Mouse (Mus musculus): Measurements from ENCODE around the gene Adpgk.

The Adpgk gene

GRCm38 (mm10) chr9:59285614-59286013 lies 5.7 kb upstream of the Adpgk start:
- in situ Hi-C loops (cut with MboI; ENCODE audit: low pct_unique_long_range_greater_than_20kb in 1 of 2, low sequenced_read_pairs in 2 of 2, unreplicated experiment in 1 of 2) = no loop called here

GRCm38 (mm10) chr9:59288058-59288457 lies 3.3 kb upstream of the Adpgk start:
- in situ Hi-C loops (cut with MboI; ENCODE audit: low pct_unique_long_range_greater_than_20kb in 1 of 2, low sequenced_read_pairs in 2 of 2, unreplicated experiment in 1 of 2) = no loop called here

- in situ Hi-C loops (cut with MboI; ENCODE audit: low pct_unique_long_range_greater_than_20kb in 1 of 2, low sequenced_read_pairs in 2 of 2, unreplicated experiment in 1 of 2) = no loop called here
These were observed 2.5 kb upstream of the Adpgk start for GRCm38 (mm10) chr9:59288685-59289410.

- in situ Hi-C loops (cut with MboI; ENCODE audit: low pct_unique_long_range_greater_than_20kb in 1 of 2, low sequenced_read_pairs in 2 of 2, unreplicated experiment in 1 of 2) = no loop called here
These were observed 1.7 kb upstream of the Adpgk start for GRCm38 (mm10) chr9:59289529-59290115.

GRCm38 (mm10) chr9:59291688-59292492 lies 532 bp downstream of the Adpgk start:
- in situ Hi-C loops (cut with MboI; ENCODE audit: low pct_unique_long_range_greater_than_20kb in 1 of 2, low sequenced_read_pairs in 2 of 2, unreplicated experiment in 1 of 2) = no loop called here

- in situ Hi-C loops (cut with MboI; ENCODE audit: low pct_unique_long_range_greater_than_20kb in 1 of 2, low sequenced_read_pairs in 2 of 2, unreplicated experiment in 1 of 2) = no loop called here
These were observed 1.1 kb downstream of the Adpgk start for GRCm38 (mm10) chr9:59292493-59292875.

GRCm38 (mm10) chr9:59296419-59296818 lies 5.1 kb downstream of the Adpgk start:
- in situ Hi-C loops (cut with MboI; ENCODE audit: low pct_unique_long_range_greater_than_20kb in 1 of 2, low sequenced_read_pairs in 2 of 2, unreplicated experiment in 1 of 2) = no loop called here

GRCm38 (mm10) chr9:59307890-59308289 lies 16.5 kb downstream of the Adpgk start:
- in situ Hi-C loops (cut with MboI; ENCODE audit: low pct_unique_long_range_greater_than_20kb in 1 of 2, low sequenced_read_pairs in 2 of 2, unreplicated experiment in 1 of 2) = no loop called here

GRCm38 (mm10) chr9:59310582-59311283 lies 19.4 kb downstream of the Adpgk start:
- in situ Hi-C loops (cut with MboI; ENCODE audit: low pct_unique_long_range_greater_than_20kb in 1 of 2, low sequenced_read_pairs in 2 of 2, unreplicated experiment in 1 of 2) = no loop called here

GRCm38 (mm10) chr9:59311284-59311670 lies 19.9 kb downstream of the Adpgk start:
- in situ Hi-C loops (cut with MboI; ENCODE audit: low pct_unique_long_range_greater_than_20kb in 1 of 2, low sequenced_read_pairs in 2 of 2, unreplicated experiment in 1 of 2) = no loop called here

GRCm38 (mm10) chr9:59316206-59316605 lies 24.8 kb downstream of the Adpgk start:
- in situ Hi-C loops (cut with MboI; ENCODE audit: low pct_unique_long_range_greater_than_20kb in 1 of 2, low sequenced_read_pairs in 2 of 2, unreplicated experiment in 1 of 2) = no loop called here

GRCm38 (mm10) chr9:59324351-59324750 lies 33.0 kb downstream of the Adpgk start:
- in situ Hi-C loops (cut with MboI; ENCODE audit: low pct_unique_long_range_greater_than_20kb in 1 of 2, low sequenced_read_pairs in 2 of 2, unreplicated experiment in 1 of 2) = no loop called here

- in situ Hi-C loops (cut with MboI; ENCODE audit: low pct_unique_long_range_greater_than_20kb in 1 of 2, low sequenced_read_pairs in 2 of 2, unreplicated experiment in 1 of 2) = no loop called here
These were observed 38.7 kb downstream of the Adpgk start for GRCm38 (mm10) chr9:59330055-59330454.

GRCm38 (mm10) chr9:59336539-59336938 lies 45.2 kb downstream of the Adpgk start:
- in situ Hi-C loops (cut with MboI; ENCODE audit: low pct_unique_long_range_greater_than_20kb in 1 of 2, low sequenced_read_pairs in 2 of 2, unreplicated experiment in 1 of 2) = no loop called here

GRCm38 (mm10) chr9:59337889-59338288 lies 46.5 kb downstream of the Adpgk start:
- in situ Hi-C loops (cut with MboI; ENCODE audit: low pct_unique_long_range_greater_than_20kb in 1 of 2, low sequenced_read_pairs in 2 of 2, unreplicated experiment in 1 of 2) = no loop called here

GRCm38 (mm10) chr9:59338411-59338810 lies 47.1 kb downstream of the Adpgk start:
- in situ Hi-C loops (cut with MboI; ENCODE audit: low pct_unique_long_range_greater_than_20kb in 1 of 2, low sequenced_read_pairs in 2 of 2, unreplicated experiment in 1 of 2) = no loop called here

GRCm38 (mm10) chr9:59339107-59339506 lies 47.7 kb downstream of the Adpgk start:
- in situ Hi-C loops (cut with MboI; ENCODE audit: low pct_unique_long_range_greater_than_20kb in 1 of 2, low sequenced_read_pairs in 2 of 2, unreplicated experiment in 1 of 2) = no loop called here

GRCm38 (mm10) chr9:59340002-59340401 lies 48.6 kb downstream of the Adpgk start:
- in situ Hi-C loops (cut with MboI; ENCODE audit: low pct_unique_long_range_greater_than_20kb in 1 of 2, low sequenced_read_pairs in 2 of 2, unreplicated experiment in 1 of 2) = loop anchor here in 1 of 2 experiments (10.0 kb wide), 1 partner anchor 245 kb away; no protein-coding TSS in a partner anchor

- in situ Hi-C loops (cut with MboI; ENCODE audit: low pct_unique_long_range_greater_than_20kb in 1 of 2, low sequenced_read_pairs in 2 of 2, unreplicated experiment in 1 of 2) = loop anchor here in 1 of 2 experiments (10.0 kb wide), 1 partner anchor 239 kb away; no protein-coding TSS in a partner anchor
These were observed 54.8 kb downstream of the Adpgk start for GRCm38 (mm10) chr9:59346176-59346575.

All from mouse embryonic stem cell (cell line).